ENCODE assay signal across 20 mouse cellular contexts in the genomic region with DNA sequence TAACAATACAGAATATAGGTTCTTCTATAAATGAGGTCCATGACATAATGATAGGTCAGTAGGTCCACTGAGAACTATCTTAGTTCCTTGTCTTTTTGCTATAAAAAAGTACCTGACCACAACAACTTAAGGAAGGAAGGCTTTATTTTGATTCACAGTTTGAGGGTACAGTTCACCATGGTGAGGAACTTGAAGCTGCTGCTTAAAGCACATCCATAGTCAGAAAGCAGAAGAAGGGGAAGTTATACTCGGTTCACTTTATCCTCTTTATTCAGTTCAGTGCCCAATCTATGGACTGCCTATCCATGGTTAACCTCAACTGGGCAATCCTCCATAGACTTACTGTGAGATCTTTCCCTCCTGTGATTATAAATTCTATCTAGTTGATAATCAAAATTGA. TPM values are rescaled to one million over a fixed set of nuclear protein-coding genes. Genes with fewer than 3 reads are reported as not detected.
"Had no signal": no experiment of that assay in that cellular context is flagged by ENCODE, and none has a peak within 500 bp of the region (broad histone marks: within the 10 kb centered on the region; RNA-seq: fewer than 3 reads in every experiment).

No protein-coding gene starts in this region.

- DNase-seq: kidney, adult 2 months; kidney, postnatal 25 days; layer of hippocampus, adult 9-11 months; liver, embryonic 13.5 days; lung, adult 2 months; lung, postnatal 14 days; lung, postnatal 4 days; thymus, postnatal 25 days had no signal

- H3K9ac ChIP-seq: liver, embryonic 13.5 days; midbrain, embryonic 13.5 days; neural tube, embryonic 12.5 days; neural tube, embryonic 15.5 days had no signal

- H3K4me3 ChIP-seq: layer of hippocampus, adult 2 months; liver, embryonic 13.5 days; megakaryocyte, embryonic 14.5 days; midbrain, embryonic 10.5 days; midbrain, embryonic 13.5 days; neural tube, embryonic 12.5 days; neural tube, embryonic 15.5 days had no signal

- H3K4me1 ChIP-seq: liver, embryonic 13.5 days; megakaryocyte, embryonic 14.5 days; midbrain, embryonic 10.5 days; midbrain, embryonic 13.5 days; neural tube, embryonic 12.5 days; neural tube, embryonic 15.5 days had no signal

- H3K27ac ChIP-seq: kidney, postnatal 0 days; layer of hippocampus, adult 2 months; liver, embryonic 13.5 days; midbrain, embryonic 10.5 days; midbrain, embryonic 13.5 days; neural tube, embryonic 12.5 days; neural tube, embryonic 15.5 days; stomach, postnatal 0 days had no signal

- H3K36me3 ChIP-seq: liver, embryonic 13.5 days; midbrain, embryonic 10.5 days; midbrain, embryonic 13.5 days; neural tube, embryonic 12.5 days; neural tube, embryonic 15.5 days had no signal

- H3K9me3 ChIP-seq: liver, embryonic 13.5 days; megakaryocyte, embryonic 14.5 days; midbrain, embryonic 10.5 days; midbrain, embryonic 13.5 days; neural tube, embryonic 12.5 days; neural tube, embryonic 15.5 days had no signal

- ATAC-seq: intestine, postnatal 0 days; midbrain, embryonic 13.5 days had no signal

- H3K4me2 ChIP-seq: liver, embryonic 13.5 days; midbrain, embryonic 13.5 days; neural tube, embryonic 12.5 days; neural tube, embryonic 15.5 days had no signal

- H3K27me3 ChIP-seq: liver, embryonic 13.5 days; megakaryocyte, embryonic 14.5 days; midbrain, embryonic 13.5 days; neural tube, embryonic 12.5 days; neural tube, embryonic 15.5 days had no signal

RNA-seq across cellular contexts. Expression of a gene that starts 43.7 kb away (rescaled TPM):
- total RNA-seq: liver, adult 2 months had no signal
- polyA plus RNA-seq: limb, embryonic 11.5 days; liver, adult 2 months; liver, embryonic 16.5 days; midbrain, embryonic 13.5 days had no signal
